Mouse (Mus musculus) liver, adult 2 months (tissue): ENCODE measurements at regions not wholly inside any gene's neighbourhood (a gene's known extent, or its start where the extent isn't known, plus 50 kb on each side); places are given as distances from the start of the nearest gene placed in this dataset.

ENCODE experiments used
- CTCF ChIP-seq: fragments of 200-500 bp; IDR thresholded peaks from 2 replicates; pipeline ENCODE4 v1.5.1; 2011; ENCODE audit warnings: low read depth, low read length, control low read depth
- POLR2A ChIP-seq: fragments of 200-500 bp; IDR thresholded peaks from 2 replicates; pipeline ENCODE4 v1.6.1; 2011; ENCODE audit warnings: low read length, control low read depth; ENCODE audit not compliant: insufficient read depth; ENCODE audit errors: extremely low read depth

GRCm38 (mm10) chr9:32925036-32925435, 289.0 kb downstream of the Ets1 start:
- TF ChIP-seq POLR2A (no peak), CTCF (no peak)
